ENCODE assay signal across 26 mouse cellular contexts in the genomic region with DNA sequence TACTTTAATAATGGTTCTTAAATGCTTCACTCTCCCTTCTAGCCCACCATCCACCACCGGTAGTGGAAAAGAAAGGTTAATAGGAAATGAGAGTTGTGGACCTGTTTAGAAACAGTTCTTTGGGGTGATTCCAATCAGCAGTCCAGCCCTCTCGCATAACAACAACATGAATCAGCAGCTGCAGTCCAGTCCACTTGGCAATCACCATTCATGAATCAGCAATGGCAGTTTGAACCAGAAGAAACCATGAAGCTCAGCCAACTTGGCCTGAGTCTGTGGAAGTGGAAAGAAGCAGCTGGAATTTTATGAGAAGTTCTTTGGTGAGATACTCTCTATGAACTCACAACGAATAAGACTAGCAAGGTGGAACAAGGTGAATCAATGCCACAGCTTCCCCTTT. TPM values are rescaled to one million over a fixed set of nuclear protein-coding genes. Genes with fewer than 3 reads are reported as not detected.
A peak's percentile ranks its signal among the peaks of the same experiment; 100 is the strongest.
DNase-seq lines count a peak whose midpoint lies in the region; ATAC-seq and TF ChIP-seq lines count a peak whose summit lies in the region.
"Had no signal": no experiment of that assay in that cellular context is flagged by ENCODE, and none has a peak within 500 bp of the region (broad histone marks: within the 10 kb centered on the region; RNA-seq: fewer than 3 reads in every experiment).

No protein-coding gene starts in this region.

- no peak overlapping the region for H3K9ac ChIP-seq in lung, postnatal 0 days (replicated peaks; ENCODE audit: low read depth)
- H3K9ac ChIP-seq: forebrain, embryonic 15.5 days; heart, embryonic 15.5 days; hindbrain, embryonic 13.5 days; liver, embryonic 12.5 days; stomach, embryonic 15.5 days had no signal

- no peaks in the 10 kb centered on the region; the same call in 1 of the 2 replicates for H3K9me3 ChIP-seq in lung, postnatal 0 days (ENCODE audit: low read length)
- H3K9me3 ChIP-seq: forebrain, embryonic 15.5 days; heart, embryonic 15.5 days; limb, embryonic 10.5 days; stomach, embryonic 15.5 days had no signal

- 73% methylated on average over 3 of the region's 3 CpGs for WGBS in lung, postnatal 0 days

- no peaks in the 10 kb centered on the region for H3K36me3 ChIP-seq in lung, postnatal 0 days (ENCODE audit: insufficient read depth, low read length)
- H3K36me3 ChIP-seq: forebrain, embryonic 15.5 days; heart, embryonic 15.5 days; hindbrain, embryonic 13.5 days; limb, embryonic 10.5 days; liver, embryonic 12.5 days; stomach, embryonic 15.5 days had no signal

- peak; percentile 24 for DNase-seq in heart, adult 8-10 months (ENCODE audit: low spot score)
- DNase-seq in heart, postnatal 4 days = no peak
- DNase-seq in lung, postnatal 36 days = peak; percentile 14
- DNase-seq in lung, postnatal 0 days (ENCODE audit: low spot score) = no peak
- DNase-seq in adrenal gland, postnatal 14 days = peak; percentile 32
- peak; percentile 43 for DNase-seq in skeletal muscle tissue, adult 2 months (ENCODE audit: low read depth, low spot score)
- no peak for DNase-seq in left cerebral cortex, adult 2 months (ENCODE audit: extremely low spot score in 1 of 2, low spot score in 2 of 2)
- DNase-seq: cerebellum, adult 8-10 months; lung, postnatal 10 days; spleen, adult 18-20 months; thymus, adult 2 months had no signal

- H3K27ac ChIP-seq in lung, postnatal 0 days (ENCODE audit: low read length) = no peak overlapping the region
- H3K27ac ChIP-seq in left cerebral cortex, adult 2 months = no peak overlapping the region
- H3K27ac ChIP-seq: forebrain, embryonic 15.5 days; heart, embryonic 15.5 days; hindbrain, embryonic 13.5 days; kidney, postnatal 0 days; limb, embryonic 10.5 days; liver, embryonic 12.5 days; stomach, embryonic 15.5 days had no signal

- H3K4me1 ChIP-seq in lung, postnatal 0 days (ENCODE audit: insufficient read depth, low read depth, low read length) = no peaks in the 10 kb centered on the region
- H3K4me1 ChIP-seq: forebrain, embryonic 15.5 days; heart, embryonic 15.5 days; hindbrain, embryonic 13.5 days; limb, embryonic 10.5 days; liver, embryonic 12.5 days; stomach, embryonic 15.5 days had no signal

- TF ChIP-seq CTCF in lung, postnatal 0 days (IDR thresholded peaks at IDR 0.05) = no peak
- TF ChIP-seq CTCF in left cerebral cortex, adult 2 months (IDR thresholded peaks at IDR 0.05) = no peak

- H3K27me3 ChIP-seq in lung, postnatal 0 days (replicated peaks; ENCODE audit: insufficient read depth, low read length) = no peaks in the 10 kb centered on the region
- H3K27me3 ChIP-seq: forebrain, embryonic 15.5 days; heart, embryonic 15.5 days; hindbrain, embryonic 13.5 days; liver, embryonic 12.5 days; stomach, embryonic 15.5 days had no signal

- no peak overlapping the region for H3K4me2 ChIP-seq in lung, postnatal 0 days (replicated peaks; ENCODE audit: low read depth, low read length)
- H3K4me2 ChIP-seq: forebrain, embryonic 15.5 days; heart, embryonic 15.5 days; hindbrain, embryonic 13.5 days; liver, embryonic 12.5 days; stomach, embryonic 15.5 days had no signal

- H3K4me3 ChIP-seq in lung, postnatal 0 days (ENCODE audit: low read depth, low read length) = no peak overlapping the region
- no peak overlapping the region for H3K4me3 ChIP-seq in left cerebral cortex, adult 2 months
- H3K4me3 ChIP-seq: erythroblast, embryonic 14.5 days; forebrain, embryonic 15.5 days; heart, embryonic 15.5 days; hindbrain, embryonic 13.5 days; limb, embryonic 10.5 days; liver, embryonic 12.5 days; stomach, embryonic 15.5 days had no signal

- ATAC-seq in lung, postnatal 0 days = no peak
- ATAC-seq: forebrain, embryonic 15.5 days; liver, embryonic 12.5 days had no signal

- TF ChIP-seq EP300 in lung, postnatal 0 days (IDR thresholded peaks at IDR 0.05) = no peak

- intact Hi-C loops in left cerebral cortex, adult 2 months (cut with DNase I) = no loop called here

RNA-seq across cellular contexts. Expression of a gene that starts 1.5 kb away (rescaled TPM):
- not detected for total RNA-seq in heart, adult 8-10 months (2022)
- total RNA-seq in heart, postnatal 4 days (2021) = not detected
- not detected in 2 replicates for polyA plus RNA-seq in lung, postnatal 0 days (2015; fragmentation: Nextera tagmentation; extraction: Ambion mirVana)
- not detected in 2 replicates for total RNA-seq in adrenal gland, postnatal 14 days (2021)
- not detected for total RNA-seq in left cerebral cortex, adult 2 months (2021)
- total RNA-seq: CH12.LX; common myeloid progenitor, adult 5-6 weeks; layer of hippocampus, adult 18-20 months; midbrain, postnatal 0 days had no signal
- polyA plus RNA-seq: embryonic facial prominence, embryonic 11.5 days; erythroblast, embryonic 14.5 days; forebrain, embryonic 15.5 days; heart, embryonic 15.5 days; hindbrain, embryonic 13.5 days; intestine, embryonic 14.5 days; kidney, postnatal 0 days; limb, embryonic 10.5 days; liver, embryonic 12.5 days; midbrain, postnatal 0 days; neural tube, embryonic 11.5 days; stomach, embryonic 15.5 days; thymus, adult 2 months had no signal

RNA-seq across cellular contexts. Expression of a gene that starts 5.6 kb away (rescaled TPM):
- not detected for total RNA-seq in heart, adult 8-10 months (2022)
- total RNA-seq in heart, postnatal 4 days (2021) = not detected
- polyA plus RNA-seq in lung, postnatal 0 days (2015; fragmentation: Nextera tagmentation; extraction: Ambion mirVana) = not detected in 2 replicates
- total RNA-seq in adrenal gland, postnatal 14 days (2021) = not detected in 2 replicates
- total RNA-seq in left cerebral cortex, adult 2 months (2021) = not detected
- total RNA-seq: CH12.LX; common myeloid progenitor, adult 5-6 weeks; layer of hippocampus, adult 18-20 months; midbrain, postnatal 0 days had no signal
- polyA plus RNA-seq: embryonic facial prominence, embryonic 11.5 days; erythroblast, embryonic 14.5 days; forebrain, embryonic 15.5 days; heart, embryonic 15.5 days; hindbrain, embryonic 13.5 days; intestine, embryonic 14.5 days; kidney, postnatal 0 days; limb, embryonic 10.5 days; liver, embryonic 12.5 days; neural tube, embryonic 11.5 days; stomach, embryonic 15.5 days had no signal

RNA-seq across cellular contexts. Expression of a gene that starts 17.7 kb away (rescaled TPM):
- not detected for total RNA-seq in heart, adult 8-10 months (2022)
- total RNA-seq in heart, postnatal 4 days (2021) = not detected
- polyA plus RNA-seq in lung, postnatal 0 days (2015; fragmentation: Nextera tagmentation; extraction: Ambion mirVana) = not detected in 2 replicates
- total RNA-seq in adrenal gland, postnatal 14 days (2021) = not detected in 2 replicates
- total RNA-seq in left cerebral cortex, adult 2 months (2021) = not detected
- total RNA-seq: CH12.LX; common myeloid progenitor, adult 5-6 weeks; layer of hippocampus, adult 18-20 months; midbrain, postnatal 0 days had no signal
- polyA plus RNA-seq: embryonic facial prominence, embryonic 11.5 days; erythroblast, embryonic 14.5 days; forebrain, embryonic 15.5 days; heart, embryonic 15.5 days; hindbrain, embryonic 13.5 days; intestine, embryonic 14.5 days; kidney, postnatal 0 days; limb, embryonic 10.5 days; liver, embryonic 12.5 days; midbrain, postnatal 0 days; neural tube, embryonic 11.5 days; stomach, embryonic 15.5 days; thymus, adult 2 months had no signal

RNA-seq across cellular contexts. Expression of a gene that starts 18.6 kb away (rescaled TPM):
- total RNA-seq in heart, adult 8-10 months (2022) = not detected
- total RNA-seq in heart, postnatal 4 days (2021) = not detected
- not detected in 2 replicates for polyA plus RNA-seq in lung, postnatal 0 days (2015; fragmentation: Nextera tagmentation; extraction: Ambion mirVana)
- not detected in 2 replicates for total RNA-seq in adrenal gland, postnatal 14 days (2021)
- not detected for total RNA-seq in left cerebral cortex, adult 2 months (2021)
- total RNA-seq: CH12.LX; common myeloid progenitor, adult 5-6 weeks; layer of hippocampus, adult 18-20 months; midbrain, postnatal 0 days had no signal
- polyA plus RNA-seq: embryonic facial prominence, embryonic 11.5 days; erythroblast, embryonic 14.5 days; forebrain, embryonic 15.5 days; heart, embryonic 15.5 days; hindbrain, embryonic 13.5 days; intestine, embryonic 14.5 days; kidney, postnatal 0 days; limb, embryonic 10.5 days; liver, embryonic 12.5 days; midbrain, postnatal 0 days; neural tube, embryonic 11.5 days; stomach, embryonic 15.5 days; thymus, adult 2 months had no signal

RNA-seq across cellular contexts. Expression of a gene that starts 24.8 kb away (rescaled TPM):
- total RNA-seq in heart, adult 8-10 months (2022) = not detected
- total RNA-seq in heart, postnatal 4 days (2021) = not detected
- not detected in 2 replicates for polyA plus RNA-seq in lung, postnatal 0 days (2015; fragmentation: Nextera tagmentation; extraction: Ambion mirVana)
- total RNA-seq in adrenal gland, postnatal 14 days (2021) = 3.4 TPM in 1 of 2 replicates, not detected in the other
- total RNA-seq in left cerebral cortex, adult 2 months (2021) = not detected
- total RNA-seq: common myeloid progenitor, adult 5-6 weeks; layer of hippocampus, adult 18-20 months; midbrain, postnatal 0 days had no signal
- polyA plus RNA-seq: embryonic facial prominence, embryonic 11.5 days; erythroblast, embryonic 14.5 days; forebrain, embryonic 15.5 days; hindbrain, embryonic 13.5 days; intestine, embryonic 14.5 days; kidney, postnatal 0 days; limb, embryonic 10.5 days; liver, embryonic 12.5 days; midbrain, postnatal 0 days; neural tube, embryonic 11.5 days; stomach, embryonic 15.5 days had no signal

Comparison
In these comparisons a context has a peak if more than half of its experiments do, and no peak if none do; other contexts are left out.
1. DNase-seq: peak in heart, adult 8-10 months (single experiment), lung, postnatal 36 days (single experiment), adrenal gland, postnatal 14 days (single experiment) and skeletal muscle tissue, adult 2 months (single experiment); none in heart, postnatal 4 days (single experiment), lung, postnatal 0 days (single experiment) and left cerebral cortex, adult 2 months (0 of 2).